Mouse (Mus musculus) liver, embryonic 14.5 days (tissue): ENCODE measurements around the gene Ciao2a. TPM values are rescaled to one million over a fixed set of nuclear protein-coding genes. Genes with fewer than 3 reads are reported as not detected.

Experiments used
- ATAC-seq: fragments of 200-750 bp; cut with Nextera tagmentation; 2 replicates; pipeline ENCODE4 v1.8.0; 2017; ENCODE audit warnings: moderate number of reproducible peaks, mild to moderate bottlenecking, moderate library complexity; ENCODE audit not compliant: insufficient read depth
- DNase-seq, 3 experiments: peaks; one replicate each; pipeline ENCODE4 v3.0.0-alpha.2; 2012 to 2013; ENCODE audit warnings: low read depth in 3 of 3, low spot score in 3 of 3
- H3K27ac ChIP-seq: fragments of 300-500 bp; sonication (generic); 2 replicates; pipeline ENCODE4 v1.5.1; 2014; ENCODE audit warnings: moderate library complexity, mild to moderate bottlenecking, control low read depth, inconsistent platforms
- H3K27me3 ChIP-seq: fragments of 300-500 bp; sonication (generic); 2 replicates; pipeline ENCODE4 v1.6.1; 2014; ENCODE audit warnings: mild to moderate bottlenecking, low read length, moderate library complexity; ENCODE audit not compliant: control insufficient read depth, insufficient read depth
- H3K36me3 ChIP-seq: fragments of 300-500 bp; sonication (generic); replicated peaks from 2 replicates; pipeline ENCODE4 v1.6.1; 2014; ENCODE audit warnings: low read depth; ENCODE audit not compliant: control insufficient read depth, insufficient read depth
- H3K4me1 ChIP-seq, 2 experiments: fragments of 200-500 bp in 1 of 2; fragments of 300-500 bp in 1 of 2; sonication (generic) in 1 of 2; replicated peaks; 2 replicates each; pipeline ENCODE4 v1.6.1; 2012 to 2014; ENCODE audit warnings: antibody characterized with exemption in 1 of 2, inconsistent platforms in 1 of 2, low read length in 1 of 2; ENCODE audit not compliant: control insufficient read depth in 2 of 2, insufficient read depth in 2 of 2
- H3K4me2 ChIP-seq: fragments of 300-500 bp; sonication (generic); 2 replicates; pipeline ENCODE4 v1.6.1; 2014; ENCODE audit warnings: low read depth, mild to moderate bottlenecking, control low read depth, moderate library complexity
- H3K4me3 ChIP-seq, 2 experiments: fragments of 200-500 bp in 1 of 2; fragments of 300-500 bp in 1 of 2; sonication (generic) in 1 of 2; 2 replicates each; pipeline ENCODE4 v1.5.1; 2012 to 2014; ENCODE audit warnings: low read depth in 2 of 2, low read length in 2 of 2, mild to moderate bottlenecking in 2 of 2, control low read depth in 1 of 2, inconsistent platforms in 1 of 2, moderate library complexity in 1 of 2; ENCODE audit not compliant: insufficient read depth in 1 of 2
- H3K9ac ChIP-seq: fragments of 300-500 bp; sonication (generic); replicated peaks from 2 replicates; pipeline ENCODE4 v1.6.1; 2014; ENCODE audit warnings: mild to moderate bottlenecking, control low read depth, moderate library complexity
- H3K9me3 ChIP-seq: fragments of 300-500 bp; sonication (generic); 2 replicates; pipeline ENCODE4 v1.6.1; 2016; ENCODE audit warnings: low read length, mixed read lengths; ENCODE audit not compliant: control insufficient read depth
- CTCF ChIP-seq: IDR thresholded peaks from 2 replicates; pipeline ENCODE4 v1.5.1; 2016; ENCODE audit warnings: antibody characterized with exemption, low read depth, control low read depth
- EP300 ChIP-seq: IDR thresholded peaks from 2 replicates; pipeline ENCODE4 v1.6.1; 2016; ENCODE audit warnings: antibody characterized with exemption, low read depth
- WGBS: fragments of 180-500 bp; shearing (Covaris S2); extraction: QIAGEN DNeasy Blood & Tissue Kit; methylation state at CpG from one replicate; pipeline ENCODE4 v1.1.7; 2014; ENCODE audit not compliant: insufficient replicate concordance; 5-methylcytosine and 5-hydroxymethylcytosine counted together
- polyA plus RNA-seq, 2 experiments: library from polyadenylated mRNA; depleted of rRNA in 1 of 2; stranded (reverse) in 1 of 2; unstranded in 1 of 2; fragments of >200 nt; fragmentation: Nextera tagmentation in 1 of 2; extraction: Ambion mirVana in 1 of 2; gene quantifications; 2 replicates each; pipeline versions ENCODE4 v1.2.1 to v1.2.3; 2012 to 2014

The Ciao2a gene
- polyA plus RNA-seq, 2 experiments: 50.1 to 132 TPM

DNA sequence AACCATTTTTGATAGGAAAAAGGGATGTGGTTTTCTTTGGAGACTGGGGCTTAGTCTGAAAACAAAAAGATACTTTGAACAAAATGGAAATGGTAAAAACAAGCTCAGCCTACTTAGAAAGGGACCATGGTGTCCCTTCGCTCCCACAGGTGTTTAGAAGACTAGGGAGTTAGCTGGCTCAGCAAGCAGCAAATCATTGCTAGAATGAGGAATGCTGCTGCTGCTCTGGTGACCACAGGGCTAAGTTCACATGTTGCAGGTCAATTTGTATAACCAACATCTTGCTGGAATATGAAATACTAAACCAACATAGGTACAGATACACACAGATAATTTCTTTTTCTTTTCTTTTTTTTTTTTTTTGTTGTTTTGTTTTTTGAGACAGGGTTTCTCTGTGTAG lies 16.8 kb upstream of the Ciao2a start:
- Histone ChIP-seq H3K36me3 (peaks cover 34% of the 10 kb centered on the region), H3K27me3 (no peaks in the 10 kb centered on the region), H3K9me3 (no peaks in the 10 kb centered on the region), H3K9ac (no peak overlapping the region), H3K4me3 (no peak overlapping the region), H3K27ac (no peak overlapping the region), H3K4me2 (no peak overlapping the region), H3K4me1 (peaks cover 0 to 8% of the 10 kb centered on the region in 2 experiments; a peak in 2 of 4 replicates)
- ATAC-seq (no peak), DNase-seq (no peak)
- 93% methylated on average over 1 of the region's 1 CpGs for WGBS
- TF ChIP-seq EP300: no peak
- no peak for TF ChIP-seq CTCF

DNA sequence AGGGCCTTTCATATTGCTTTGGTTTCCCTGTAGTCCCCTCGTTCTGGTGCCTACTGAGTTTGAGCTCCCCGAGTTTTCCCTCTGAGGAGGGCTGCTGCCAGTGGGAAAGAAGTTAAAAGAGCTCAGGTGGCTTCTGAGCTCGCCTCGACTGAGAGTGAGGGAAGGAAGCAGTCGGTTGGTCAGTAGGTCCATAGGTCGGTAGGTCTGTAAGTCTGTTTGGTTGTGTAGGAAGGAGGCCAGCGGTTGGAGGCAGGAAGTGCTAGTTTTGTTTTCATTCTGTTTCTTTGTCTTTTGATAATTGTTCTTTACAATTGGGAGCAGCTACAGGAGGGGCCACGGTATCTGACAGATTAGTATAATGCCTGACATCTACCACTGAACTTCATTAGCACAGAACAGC lies 16.3 kb upstream of the Ciao2a start:
- H3K36me3 ChIP-seq: peaks cover 29% of the 10 kb centered on the region
- 54% methylated on average over 8 of the region's 8 CpGs for WGBS
- H3K27ac ChIP-seq: no peak overlapping the region
- H3K4me2 ChIP-seq: no peak overlapping the region
- H3K4me1 ChIP-seq: peaks cover 0 to 4% of the 10 kb centered on the region in 2 experiments; a peak in 2 of 4 replicates
- no peaks in the 10 kb centered on the region for H3K9me3 ChIP-seq
- no peak overlapping the region for H3K4me3 ChIP-seq
- no peak for TF ChIP-seq CTCF
- no peak for TF ChIP-seq EP300
- no peak overlapping the region for H3K9ac ChIP-seq
- ATAC-seq: no peak
- no peaks in the 10 kb centered on the region for H3K27me3 ChIP-seq
- no peak for DNase-seq

DNA sequence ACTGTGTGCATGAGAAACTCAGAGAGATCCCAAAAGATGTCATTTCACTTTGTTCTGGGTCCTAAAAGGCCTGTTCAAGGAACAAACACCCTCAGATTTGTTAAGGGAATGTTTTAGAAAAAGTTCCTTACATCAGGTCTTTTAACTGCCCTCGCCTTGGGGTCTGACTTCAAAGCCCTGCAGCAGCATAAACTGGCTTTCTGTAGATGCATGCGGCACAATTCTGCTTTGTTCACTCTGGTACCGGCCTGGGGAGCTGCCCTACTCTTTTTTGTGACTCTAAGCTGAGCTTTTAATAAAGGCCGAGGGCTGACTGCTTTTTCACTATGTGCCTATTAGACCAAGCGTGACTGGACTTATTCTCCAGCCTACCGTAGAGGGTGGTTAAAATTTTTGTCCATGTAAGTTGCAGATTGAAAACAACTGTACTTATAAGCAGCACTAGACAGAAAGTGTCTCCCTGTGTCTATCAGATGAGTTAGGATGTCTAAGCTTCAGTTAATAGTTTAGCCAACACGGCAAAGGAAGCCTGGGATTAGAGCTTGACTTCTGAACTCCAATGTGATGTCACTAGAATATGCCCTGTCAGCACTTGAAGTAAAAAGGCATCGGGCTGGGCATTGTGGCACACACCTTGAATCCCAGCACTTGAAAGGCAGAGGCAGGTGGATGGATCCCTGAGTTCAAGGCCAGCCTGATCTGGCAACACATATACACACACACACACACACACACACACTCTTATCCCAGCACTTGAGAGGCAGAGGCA lies 15.6 kb upstream of the Ciao2a start:
- peaks cover 0 to 2% of the 10 kb centered on the region in 2 experiments; a peak in 1 of 4 replicates for H3K4me1 ChIP-seq
- no peaks in the 10 kb centered on the region for H3K9me3 ChIP-seq
- no peak for ATAC-seq
- H3K9ac ChIP-seq: no peak overlapping the region
- DNase-seq: no peak
- H3K27me3 ChIP-seq: no peaks in the 10 kb centered on the region
- peaks cover 27% of the 10 kb centered on the region for H3K36me3 ChIP-seq
- H3K27ac ChIP-seq: no peak overlapping the region
- no peak overlapping the region for H3K4me2 ChIP-seq
- WGBS: 80% methylated on average over 8 of the region's 8 CpGs
- TF ChIP-seq CTCF (no peak), EP300 (no peak)
- no peak overlapping the region for H3K4me3 ChIP-seq

GRCm38 (mm10) chr9:66114341-66114740 lies 12.1 kb upstream of the Ciao2a start:
- no peaks in the 10 kb centered on the region for H3K27me3 ChIP-seq
- H3K9ac ChIP-seq: no peak overlapping the region
- DNase-seq (no peak), ATAC-seq (no peak)
- H3K9me3 ChIP-seq: no peaks in the 10 kb centered on the region
- 35% methylated on average over 3 of the region's 3 CpGs for WGBS
- no peak overlapping the region for H3K4me2 ChIP-seq
- H3K27ac ChIP-seq: no peak overlapping the region
- H3K4me3 ChIP-seq: no peak overlapping the region
- peaks cover 4% of the 10 kb centered on the region for H3K36me3 ChIP-seq
- H3K4me1 ChIP-seq: peaks cover 5 to 11% of the 10 kb centered on the region in 2 experiments; a peak in 3 of 4 replicates
- no peak for TF ChIP-seq EP300
- no peak for TF ChIP-seq CTCF

DNA sequence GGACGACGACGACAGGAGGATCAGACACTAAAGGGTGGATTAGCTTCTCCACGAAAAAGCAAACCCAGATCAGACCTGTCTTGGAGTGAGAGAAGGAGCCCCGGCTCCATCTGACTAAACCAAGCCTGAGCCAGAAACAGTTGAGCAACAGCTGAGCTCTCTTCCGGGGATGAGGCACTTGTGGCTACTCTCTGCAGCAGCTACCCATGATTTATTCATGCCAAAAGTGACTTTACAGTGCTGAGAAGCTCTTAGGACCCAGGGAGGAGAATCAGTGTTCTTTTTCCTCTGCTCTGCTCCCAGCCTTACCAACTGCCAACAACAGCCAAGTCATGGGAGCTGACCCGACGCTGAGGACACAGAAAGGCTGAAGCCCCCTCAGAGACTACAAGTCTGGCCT lies 9.5 kb upstream of the Ciao2a start:
- Histone ChIP-seq H3K4me2 (no peak overlapping the region), H3K27me3 (no peaks in the 10 kb centered on the region), H3K9me3 (no peaks in the 10 kb centered on the region), H3K4me3 (no peak overlapping the region), H3K4me1 (peaks cover 22 to 26% of the 10 kb centered on the region in 2 experiments), H3K27ac (no peak overlapping the region), H3K9ac (no peak overlapping the region), H3K36me3 (peaks cover 4% of the 10 kb centered on the region)
- WGBS: 71% methylated on average over 8 of the region's 8 CpGs
- no peak for DNase-seq
- TF ChIP-seq EP300 (no peak), CTCF (no peak)
- ATAC-seq: no peak
